Mouse (Mus musculus): Measurements from ENCODE around the gene Tm4sf20. TPM values are rescaled to one million over a fixed set of nuclear protein-coding genes. Genes with fewer than 3 reads are reported as not detected.
A peak's percentile ranks its signal among the peaks of the same experiment; 100 is the strongest.

Tm4sf20 gene
- polyA plus RNA-seq (2012; ENCODE audit: insufficient read depth, insufficient read length, missing spikeins), result not detected in 2 replicates

- TF ChIP-seq CTCF (IDR thresholded peaks at IDR 0.05; ENCODE audit: low read depth, low read length), result no peak
- no peak for TF ChIP-seq POLR2A (IDR thresholded peaks at IDR 0.05; ENCODE audit: borderline replicate concordance, low read depth, low read length)
- H3K4me3 ChIP-seq (ENCODE audit: insufficient read depth, low read length), result no peak within 1 kb of the TSS
- H3K27ac ChIP-seq (ENCODE audit: insufficient read depth, low read depth, low read length), result no peak within 1 kb of the TSS
- H3K4me1 ChIP-seq (ENCODE audit: control insufficient read depth, insufficient read depth, low read length), result no peaks in the 10 kb centered on the region
Observed at GRCm38 (mm10) chr1:82768269-82768668, at the start of gene Tm4sf20. Gene Tm4sf20, minus strand, starts transcription at chr1:82768461.

GRCm38 (mm10) chr1:82815941-82816716, 47.9 kb upstream of the Tm4sf20 start:
- H3K4me3 ChIP-seq (ENCODE audit: insufficient read depth, low read length), result no peak overlapping the region
- H3K4me1 ChIP-seq (ENCODE audit: control insufficient read depth, insufficient read depth, low read length), result peaks cover 11% of the 10 kb centered on the region
- TF ChIP-seq CTCF (IDR thresholded peaks at IDR 0.05; ENCODE audit: low read depth, low read length) (no peak), POLR2A (IDR thresholded peaks at IDR 0.05; ENCODE audit: borderline replicate concordance, low read depth, low read length) (no peak)
- no peak overlapping the region for H3K27ac ChIP-seq (ENCODE audit: insufficient read depth, low read depth, low read length)

- TF ChIP-seq POLR2A (IDR thresholded peaks at IDR 0.05; ENCODE audit: borderline replicate concordance, low read depth, low read length) (no peak), CTCF (IDR thresholded peaks at IDR 0.05; ENCODE audit: low read depth, low read length) (no peak)
- peaks cover 11% of the 10 kb centered on the region for H3K4me1 ChIP-seq (ENCODE audit: control insufficient read depth, insufficient read depth, low read length)
- no peak overlapping the region for H3K4me3 ChIP-seq (ENCODE audit: insufficient read depth, low read length)
- no peak overlapping the region for H3K27ac ChIP-seq (ENCODE audit: insufficient read depth, low read depth, low read length)
Observed at GRCm38 (mm10) chr1:82811766-82812165, 43.5 kb upstream of the Tm4sf20 start.

- Histone ChIP-seq H3K27ac (ENCODE audit: insufficient read depth, low read depth, low read length) (no peak overlapping the region), H3K4me3 (ENCODE audit: insufficient read depth, low read length) (no peak overlapping the region), H3K4me1 (ENCODE audit: control insufficient read depth, insufficient read depth, low read length) (0 out of 2 replicates have a peak, but pooled peaks cover 2% of the 10 kb centered on the region)
- TF ChIP-seq POLR2A (IDR thresholded peaks at IDR 0.05; ENCODE audit: borderline replicate concordance, low read depth, low read length) (no peak), CTCF (IDR thresholded peaks at IDR 0.05; ENCODE audit: low read depth, low read length) (no peak)
Observed at GRCm38 (mm10) chr1:82808564-82808963, 40.3 kb upstream of the Tm4sf20 start.

GRCm38 (mm10) chr1:82807206-82807605, 38.9 kb upstream of the Tm4sf20 start:
- no peak for TF ChIP-seq CTCF (IDR thresholded peaks at IDR 0.05; ENCODE audit: low read depth, low read length)
- no peak for TF ChIP-seq POLR2A (IDR thresholded peaks at IDR 0.05; ENCODE audit: borderline replicate concordance, low read depth, low read length)
- Histone ChIP-seq H3K4me3 (ENCODE audit: insufficient read depth, low read length) (no peak overlapping the region), H3K4me1 (ENCODE audit: control insufficient read depth, insufficient read depth, low read length) (0 out of 2 replicates have a peak, but pooled peaks cover 2% of the 10 kb centered on the region), H3K27ac (ENCODE audit: insufficient read depth, low read depth, low read length) (no peak overlapping the region)

GRCm38 (mm10) chr1:82806391-82806790, 38.1 kb upstream of the Tm4sf20 start:
- Histone ChIP-seq H3K27ac (ENCODE audit: insufficient read depth, low read depth, low read length) (no peak overlapping the region), H3K4me1 (ENCODE audit: control insufficient read depth, insufficient read depth, low read length) (peaks cover 6% of the 10 kb centered on the region), H3K4me3 (ENCODE audit: insufficient read depth, low read length) (no peak overlapping the region)
- TF ChIP-seq POLR2A (IDR thresholded peaks at IDR 0.05; ENCODE audit: borderline replicate concordance, low read depth, low read length) (no peak), CTCF (IDR thresholded peaks at IDR 0.05; ENCODE audit: low read depth, low read length) (no peak)

- TF ChIP-seq POLR2A (IDR thresholded peaks at IDR 0.05; ENCODE audit: borderline replicate concordance, low read depth, low read length) (no peak), CTCF (IDR thresholded peaks at IDR 0.05; ENCODE audit: low read depth, low read length) (no peak)
- Histone ChIP-seq H3K27ac (ENCODE audit: insufficient read depth, low read depth, low read length) (no peak overlapping the region), H3K4me1 (ENCODE audit: control insufficient read depth, insufficient read depth, low read length) (peaks cover 22% of the 10 kb centered on the region), H3K4me3 (ENCODE audit: insufficient read depth, low read length) (no peak overlapping the region)
Observed at GRCm38 (mm10) chr1:82804059-82804458, 35.8 kb upstream of the Tm4sf20 start.

- TF ChIP-seq POLR2A (IDR thresholded peaks at IDR 0.05; ENCODE audit: borderline replicate concordance, low read depth, low read length), result no peak
- TF ChIP-seq CTCF (IDR thresholded peaks at IDR 0.05; ENCODE audit: low read depth, low read length), result peak; percentile 46; the same call in 1 of the 2 replicates
- peaks cover 22% of the 10 kb centered on the region for H3K4me1 ChIP-seq (ENCODE audit: control insufficient read depth, insufficient read depth, low read length)
- H3K27ac ChIP-seq (ENCODE audit: insufficient read depth, low read depth, low read length), result no peak overlapping the region
- no peak overlapping the region for H3K4me3 ChIP-seq (ENCODE audit: insufficient read depth, low read length)
Observed at GRCm38 (mm10) chr1:82803608-82804007, 35.3 kb upstream of the Tm4sf20 start.

- Histone ChIP-seq H3K4me3 (ENCODE audit: insufficient read depth, low read length) (no peak overlapping the region), H3K27ac (ENCODE audit: insufficient read depth, low read depth, low read length) (no peak overlapping the region), H3K4me1 (ENCODE audit: control insufficient read depth, insufficient read depth, low read length) (peaks cover 42% of the 10 kb centered on the region)
- TF ChIP-seq CTCF (IDR thresholded peaks at IDR 0.05; ENCODE audit: low read depth, low read length), result no peak
- TF ChIP-seq POLR2A (IDR thresholded peaks at IDR 0.05; ENCODE audit: borderline replicate concordance, low read depth, low read length), result no peak
Observed at GRCm38 (mm10) chr1:82801105-82801783, 33.0 kb upstream of the Tm4sf20 start.

GRCm38 (mm10) chr1:82798922-82799321, 30.7 kb upstream of the Tm4sf20 start:
- H3K4me1 ChIP-seq (ENCODE audit: control insufficient read depth, insufficient read depth, low read length), result peaks cover 58% of the 10 kb centered on the region
- TF ChIP-seq CTCF (IDR thresholded peaks at IDR 0.05; ENCODE audit: low read depth, low read length) (no peak), POLR2A (IDR thresholded peaks at IDR 0.05; ENCODE audit: borderline replicate concordance, low read depth, low read length) (no peak)
- peak overlapping the region; percentile 90 for H3K27ac ChIP-seq (ENCODE audit: insufficient read depth, low read depth, low read length)

More at GRCm38 (mm10) chr1:82798922-82799321, 30.7 kb upstream of the Tm4sf20 start:
- no peak overlapping the region for H3K4me3 ChIP-seq (ENCODE audit: insufficient read depth, low read length)

Measured in bone marrow macrophage, adult 2 months (primary cell).